Mouse (Mus musculus) splenic B cell, adult 2 months (primary cell): Measurements from ENCODE around the gene Hoxa6.

ENCODE experiments used
- DNase-seq: peaks from one replicate; pipeline ENCODE4 v3.0.0-alpha.2; 2011; ENCODE audit warnings: low read depth, low spot score
- H3K27me3 ChIP-seq: 2 replicates; pipeline ENCODE4 v1.6.1; 2012; ENCODE audit warnings: mild to moderate bottlenecking, low read length, moderate library complexity, mixed read lengths; ENCODE audit not compliant: control insufficient read depth, poor library complexity, insufficient read depth, severe bottlenecking
- H3K36me3 ChIP-seq: 2 replicates; pipeline ENCODE4 v1.6.1; 2012; ENCODE audit warnings: mild to moderate bottlenecking, low read length, moderate library complexity, mixed read lengths; ENCODE audit not compliant: control insufficient read depth, poor library complexity, insufficient read depth, severe bottlenecking

Gene Hoxa6

DNA sequence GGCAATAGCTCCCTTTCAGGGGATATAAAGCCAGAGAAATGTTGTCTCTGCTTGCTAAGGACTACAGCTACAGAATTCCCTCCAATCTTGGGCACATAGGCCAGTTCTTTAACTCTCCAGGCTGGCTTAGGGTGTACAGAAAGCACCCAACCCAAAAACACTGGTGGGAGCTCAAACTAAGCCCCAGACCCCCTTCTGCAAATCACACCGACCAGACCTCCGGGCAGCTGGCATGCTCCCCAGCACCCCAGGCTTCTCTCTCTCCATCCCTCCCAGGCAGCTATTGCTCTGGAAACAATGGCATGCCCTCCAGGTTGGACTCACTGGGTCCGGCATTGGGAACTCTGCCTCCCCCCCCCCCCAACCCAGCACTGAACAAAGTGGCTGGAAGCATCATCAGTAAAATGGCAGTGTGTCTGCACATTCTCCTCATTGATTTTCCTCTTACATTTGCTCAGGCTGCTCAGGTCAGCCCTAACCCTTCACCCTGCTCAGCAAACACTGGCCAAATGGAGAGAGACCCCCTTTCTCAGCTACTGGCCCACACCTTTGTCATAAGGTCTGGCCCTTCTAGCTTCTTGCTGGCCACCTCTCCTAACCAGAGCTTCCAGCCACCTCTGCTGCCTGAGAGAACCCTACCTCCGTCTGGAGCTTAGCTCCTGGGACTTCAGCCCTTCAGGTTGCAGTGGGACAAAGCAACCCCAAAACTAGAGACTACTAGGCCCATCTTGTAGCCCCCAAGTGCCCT, 29.4 kb downstream of the Hoxa6 start:
- Histone ChIP-seq H3K27me3 (peaks cover 2% of the 10 kb centered on the region; the same call in 1 of the 2 replicates), H3K36me3 (no peaks in the 10 kb centered on the region)
- DNase-seq, result no peak

DNA sequence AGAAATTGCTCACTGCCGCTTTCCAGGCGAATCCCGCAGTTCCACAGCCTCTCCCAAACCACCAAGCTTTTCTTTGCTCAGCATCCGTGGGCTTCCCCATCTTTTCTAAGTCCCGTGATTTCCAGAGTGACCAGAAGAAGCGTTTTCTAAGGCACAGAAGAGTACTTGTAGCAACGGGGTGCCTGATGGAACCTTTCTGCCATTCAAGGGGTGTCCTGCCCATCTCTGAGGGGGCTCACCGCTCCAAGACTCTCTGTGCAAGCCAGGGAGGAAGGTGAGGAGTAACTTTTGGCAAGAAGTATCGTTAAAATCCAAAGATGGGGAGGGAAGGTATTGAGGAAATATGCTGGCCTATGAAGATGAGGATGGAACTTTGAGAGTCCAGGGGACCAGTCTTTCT, 30.7 kb downstream of the Hoxa6 start:
- H3K36me3 ChIP-seq, result no peaks in the 10 kb centered on the region
- peaks cover 2% of the 10 kb centered on the region; the same call in 1 of the 2 replicates for H3K27me3 ChIP-seq
- DNase-seq, result no peak

DNA sequence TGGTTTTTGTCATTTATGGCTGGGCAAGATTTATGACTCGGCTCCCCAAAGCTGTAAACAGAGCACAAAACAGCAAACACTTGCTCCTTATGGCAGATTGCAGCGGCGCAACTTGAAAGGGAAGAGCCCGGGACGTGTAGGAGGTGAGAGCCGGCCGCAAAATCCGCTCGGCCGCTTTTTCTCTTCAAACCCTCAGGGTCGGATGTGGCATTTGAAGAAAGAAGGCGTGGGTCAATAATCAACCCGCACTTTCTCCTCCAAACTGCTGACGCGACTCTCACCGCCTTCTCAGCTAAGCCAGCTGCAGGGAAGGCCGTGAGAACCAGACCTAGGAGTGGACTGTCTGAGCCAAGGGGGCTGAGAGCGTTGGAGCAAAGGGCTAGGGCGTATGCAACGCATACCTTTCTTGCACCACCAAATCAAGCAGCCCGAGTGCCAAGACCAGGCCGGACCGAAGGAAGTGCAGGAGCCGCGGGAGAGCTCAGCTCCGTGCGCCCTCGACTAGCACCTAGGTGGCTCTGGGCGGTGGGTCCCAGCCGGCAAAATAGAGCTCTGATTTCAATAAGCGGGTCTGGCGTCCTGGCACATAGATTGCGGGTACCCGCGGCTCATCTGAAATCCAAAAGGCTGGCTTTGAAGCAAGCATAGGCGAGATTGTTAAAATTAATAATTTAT, 31.3 kb downstream of the Hoxa6 start, which contains the start of gene 5730596B20Rik:
Gene 5730596B20Rik, plus strand, starts transcription at position 438 of the 675 bp plus-strand sequence.
- Histone ChIP-seq H3K36me3 (no peaks in the 10 kb centered on the region), H3K27me3 (peaks cover 2% of the 10 kb centered on the region; the same call in 1 of the 2 replicates)
- DNase-seq, result no peak

DNA sequence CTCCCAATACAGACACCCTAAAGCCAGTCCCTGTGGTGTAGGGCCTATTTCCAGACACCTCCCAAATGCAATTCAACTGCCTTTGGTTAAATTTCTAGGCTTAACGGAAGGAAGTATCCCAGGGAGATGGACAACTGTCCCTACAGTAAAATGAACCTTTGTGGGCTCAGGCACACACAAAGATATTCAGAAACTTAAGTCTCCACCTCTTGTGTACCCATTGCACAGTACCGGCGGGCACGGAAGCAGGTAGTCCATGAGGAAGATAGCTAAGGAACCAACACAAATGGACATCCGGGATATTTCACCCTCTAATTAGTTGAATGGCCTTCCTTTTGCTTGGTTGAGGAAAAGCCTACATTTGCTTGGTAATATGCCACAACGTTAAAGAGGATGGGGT, 32.1 kb downstream of the Hoxa6 start:
- Histone ChIP-seq H3K36me3 (no peaks in the 10 kb centered on the region), H3K27me3 (peaks cover 2% of the 10 kb centered on the region; the same call in 1 of the 2 replicates)
- no peak for DNase-seq

DNA sequence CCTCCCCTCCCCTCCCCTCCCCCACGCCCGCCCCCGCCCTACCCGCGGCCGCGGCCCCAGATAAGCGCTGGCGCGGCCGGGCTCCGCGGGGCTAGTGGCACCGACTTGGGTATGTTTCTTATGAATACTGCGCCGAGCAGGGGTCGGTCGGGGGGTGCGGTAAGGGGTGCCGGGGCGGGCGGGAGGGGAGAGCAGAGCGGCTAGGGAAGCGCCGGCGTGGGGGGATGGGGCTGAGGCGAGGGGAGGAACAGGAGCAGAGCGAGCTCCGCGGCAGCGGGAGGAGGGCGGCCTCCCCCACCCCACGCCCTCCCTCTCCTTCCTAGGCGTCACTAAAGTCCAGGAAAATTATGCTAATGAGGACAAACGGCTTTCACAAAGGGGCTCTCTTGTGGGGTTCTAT, 32.7 kb downstream of the Hoxa6 start:
- no peak for DNase-seq
- Histone ChIP-seq H3K27me3 (peaks cover 2% of the 10 kb centered on the region; the same call in 1 of the 2 replicates), H3K36me3 (no peaks in the 10 kb centered on the region)

DNA sequence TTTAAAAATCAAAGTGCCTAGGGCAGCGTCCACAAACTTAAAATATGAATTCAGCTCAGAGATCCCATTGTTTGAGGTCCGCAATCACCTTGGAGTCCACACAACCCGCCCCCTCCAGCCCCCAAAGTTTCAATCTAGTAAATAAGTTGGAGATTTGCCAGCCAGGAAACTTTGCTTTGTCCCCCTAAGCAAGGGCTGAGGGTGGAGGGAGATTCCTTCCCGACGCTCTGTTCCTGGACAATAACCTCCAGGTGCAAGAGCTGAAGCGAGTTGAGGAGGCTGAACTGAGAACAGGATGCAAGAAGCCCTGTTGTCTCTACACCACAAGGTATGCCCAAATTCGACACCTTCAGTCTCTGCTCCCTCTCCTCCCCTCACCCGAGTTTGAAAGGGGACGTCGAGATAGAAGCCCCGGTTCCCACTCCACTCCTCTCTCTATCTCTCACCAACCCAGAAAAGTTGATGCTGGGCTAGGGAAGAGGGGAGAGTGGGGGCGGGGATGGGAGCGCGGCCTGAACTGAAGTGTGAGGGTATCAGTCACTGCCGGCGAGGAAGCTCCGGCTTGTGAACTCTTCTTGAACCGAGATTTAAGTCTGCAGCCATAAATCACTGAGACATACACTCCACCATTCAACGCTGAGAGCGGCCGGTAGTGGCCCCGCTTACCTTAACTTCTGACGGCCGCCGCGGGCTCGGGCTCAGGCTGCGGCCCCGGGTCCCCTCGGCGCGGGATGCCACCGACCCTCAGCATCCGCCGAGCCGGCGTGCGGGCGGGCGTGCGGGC, 33.4 kb downstream of the Hoxa6 start:
- H3K36me3 ChIP-seq, result no peaks in the 10 kb centered on the region
- DNase-seq, result no peak
- H3K27me3 ChIP-seq, result peaks cover 2% of the 10 kb centered on the region; the same call in 1 of the 2 replicates

DNA sequence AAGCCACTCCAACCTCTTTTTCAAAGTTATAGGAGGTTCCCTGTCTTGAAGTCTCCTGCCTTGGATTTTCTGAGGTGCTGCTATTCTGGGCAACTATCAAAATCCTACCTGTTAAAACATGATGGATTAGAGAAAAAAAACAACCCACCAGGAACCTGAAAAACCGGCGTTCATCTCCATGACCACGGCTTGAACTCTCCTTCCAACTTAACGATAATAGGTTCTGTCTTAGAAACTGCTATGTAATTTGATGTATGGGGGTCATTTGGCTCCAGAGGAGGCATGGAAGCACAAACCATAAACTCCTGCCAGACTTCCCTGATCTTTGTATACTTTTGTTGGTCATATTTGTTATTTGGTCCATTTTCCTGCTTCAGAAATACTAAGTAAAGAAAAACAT, 34.9 kb downstream of the Hoxa6 start:
- H3K36me3 ChIP-seq, result no peaks in the 10 kb centered on the region

DNA sequence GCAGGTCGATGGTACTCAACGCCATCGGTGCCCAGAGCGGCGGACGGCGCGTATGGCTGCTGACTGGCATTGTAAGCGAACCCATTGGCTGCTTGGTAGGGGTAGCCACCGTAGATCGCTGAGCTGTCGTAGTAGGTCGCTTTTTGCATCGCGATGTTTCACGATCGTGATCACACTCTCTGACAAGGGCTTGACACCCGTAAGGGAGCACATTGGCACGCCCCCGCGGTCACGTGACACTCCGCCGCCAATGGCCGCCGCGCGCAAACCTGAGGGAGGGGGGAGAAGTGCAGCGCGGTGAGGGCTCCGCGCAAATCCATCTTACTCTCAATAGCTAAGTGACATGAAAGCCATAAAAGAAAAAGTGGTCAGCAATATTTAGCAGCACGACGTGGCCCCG, 36.0 kb downstream of the Hoxa6 start:
- Histone ChIP-seq H3K27me3 (peaks cover 2% of the 10 kb centered on the region; the same call in 1 of the 2 replicates), H3K36me3 (no peaks in the 10 kb centered on the region)
- no peak for DNase-seq

More for the DNA sequence above, 34.9 kb downstream of the Hoxa6 start:
- peaks cover 2% of the 10 kb centered on the region; the same call in 1 of the 2 replicates for H3K27me3 ChIP-seq
- DNase-seq, result no peak

DNA sequence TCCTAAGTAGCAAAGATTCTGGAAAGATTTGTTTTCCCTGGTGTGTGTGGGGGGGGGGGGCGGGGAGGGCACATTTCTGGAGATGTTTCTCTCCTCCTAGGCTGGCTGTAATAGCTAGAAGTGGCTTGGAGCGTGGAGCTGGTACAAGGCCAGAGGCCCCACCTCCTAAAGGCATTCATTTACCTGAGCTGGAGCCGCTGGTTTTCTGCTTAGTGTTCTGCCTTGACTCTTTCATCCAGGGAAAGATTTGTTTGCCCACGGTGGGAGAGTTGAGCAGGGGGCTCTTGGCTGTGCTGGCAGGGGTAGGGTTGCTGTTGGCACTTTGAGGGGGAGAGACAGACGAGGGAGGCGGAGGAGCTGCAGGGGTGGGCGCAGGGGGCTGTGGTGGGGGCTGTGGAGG, 36.6 kb downstream of the Hoxa6 start:
- Histone ChIP-seq H3K27me3 (peaks cover 2% of the 10 kb centered on the region; the same call in 1 of the 2 replicates), H3K36me3 (no peaks in the 10 kb centered on the region)

DNA sequence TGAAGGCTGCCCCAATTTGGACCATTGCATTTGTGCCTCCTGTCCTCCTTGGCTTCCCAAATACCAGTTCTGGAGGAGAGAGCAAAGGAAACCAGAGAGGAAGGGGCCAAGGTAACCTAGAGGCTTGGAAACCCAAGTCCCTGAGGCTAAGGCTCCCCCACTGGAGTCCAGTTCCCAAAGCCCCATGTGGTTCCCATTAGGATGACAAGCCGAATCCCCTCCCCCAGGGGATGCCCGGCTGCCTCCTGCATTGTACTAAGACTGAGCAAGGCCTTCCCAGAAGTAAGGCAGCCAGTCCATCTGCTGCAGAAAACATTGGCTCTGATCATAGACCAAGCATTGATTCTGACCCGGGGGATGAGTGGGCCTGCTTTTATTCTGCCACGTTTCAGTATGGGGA, 37.2 kb downstream of the Hoxa6 start:
- DNase-seq, result no peak
- Histone ChIP-seq H3K36me3 (no peaks in the 10 kb centered on the region), H3K27me3 (no peaks in the 10 kb centered on the region)

More for the DNA sequence above, 36.6 kb downstream of the Hoxa6 start:
- no peak for DNase-seq

DNA sequence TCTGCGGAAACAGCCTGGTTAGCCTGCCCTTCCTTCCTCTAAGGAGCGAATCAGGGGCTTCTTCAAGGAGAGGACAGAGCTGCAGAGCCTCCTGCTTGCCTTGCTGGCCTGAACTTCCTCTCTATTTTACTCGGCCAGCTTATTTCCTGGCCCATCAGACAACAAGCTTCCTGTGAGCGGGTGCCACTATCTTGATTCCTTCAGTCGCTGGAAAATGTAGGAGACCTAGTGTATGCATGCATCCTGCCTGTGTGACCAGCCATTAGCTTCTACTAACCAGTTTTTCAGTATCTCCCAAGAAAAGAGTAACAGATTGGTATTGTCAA, 37.7 kb downstream of the Hoxa6 start:
- no peaks in the 10 kb centered on the region for H3K27me3 ChIP-seq
- no peaks in the 10 kb centered on the region for H3K36me3 ChIP-seq
- no peak for DNase-seq

DNA sequence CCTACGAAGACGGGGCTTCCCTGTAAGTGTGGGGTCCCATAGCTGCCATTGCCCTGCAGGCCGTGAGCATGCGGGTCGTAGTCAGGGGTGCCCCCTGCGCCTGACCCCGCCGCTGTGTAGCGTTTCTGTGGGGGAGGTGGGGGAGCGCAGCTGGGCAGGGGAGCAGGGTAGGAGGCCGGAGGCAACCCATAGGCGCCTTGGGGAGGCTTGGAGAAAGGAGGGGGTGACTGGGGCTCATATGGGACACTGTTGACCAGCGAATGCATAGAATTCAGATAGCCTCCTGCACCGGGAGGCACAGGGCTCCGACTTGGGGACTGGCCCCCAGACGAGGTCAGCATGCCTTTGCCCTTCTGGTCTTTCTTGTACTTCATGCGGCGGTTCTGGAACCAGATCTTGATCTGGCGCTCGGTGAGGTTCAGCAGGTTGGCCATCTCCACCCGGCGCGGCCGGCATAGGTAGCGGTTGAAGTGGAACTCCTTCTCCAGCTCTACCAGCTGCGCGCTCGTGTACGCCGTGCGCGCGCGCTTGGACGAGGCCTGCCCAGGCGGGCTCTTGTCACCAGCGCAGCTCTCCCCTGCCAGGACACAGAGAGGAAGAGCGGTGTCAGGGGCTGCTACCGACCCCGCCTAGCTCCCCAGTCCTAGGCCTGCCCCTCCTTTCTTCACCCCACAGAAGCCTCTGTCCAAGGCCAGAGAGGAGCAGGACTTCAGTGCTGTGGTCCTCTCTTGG, 38.2 kb downstream of the Hoxa6 start:
- DNase-seq, result no peak
- Histone ChIP-seq H3K27me3 (no peaks in the 10 kb centered on the region), H3K36me3 (no peaks in the 10 kb centered on the region)

DNA sequence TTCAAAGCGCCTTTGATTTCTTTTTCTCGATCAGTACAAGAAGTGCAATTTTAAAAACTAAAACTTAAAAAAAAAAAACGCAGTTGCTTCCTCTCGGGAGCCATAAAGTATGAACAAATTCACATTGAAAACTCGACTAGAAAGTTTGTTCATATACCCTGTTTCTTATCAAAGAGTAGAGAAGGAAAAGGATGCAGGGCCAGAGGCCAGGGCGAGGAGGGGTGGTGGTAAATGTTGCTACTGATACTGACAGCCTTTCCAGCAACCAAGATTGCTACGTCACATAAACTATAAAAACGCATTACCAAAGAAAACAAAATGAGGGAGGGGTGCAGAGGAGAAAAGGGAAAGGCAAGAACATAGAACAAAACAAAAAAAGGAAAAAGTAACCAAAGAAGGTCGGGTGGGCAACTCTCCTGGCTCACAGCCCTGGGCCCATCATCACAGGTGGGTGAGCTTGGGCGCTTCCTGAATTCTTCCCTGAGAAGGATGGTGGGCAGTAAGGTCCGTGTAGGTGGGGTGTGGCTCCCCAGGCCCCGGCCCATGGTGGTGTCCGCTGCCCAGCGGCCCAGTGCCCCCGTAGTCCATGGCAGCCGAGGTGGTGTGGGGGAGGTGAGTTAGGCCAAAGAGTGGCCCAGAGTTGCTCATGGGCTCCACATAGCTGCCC, 38.9 kb downstream of the Hoxa6 start:
- Histone ChIP-seq H3K27me3 (no peaks in the 10 kb centered on the region), H3K36me3 (no peaks in the 10 kb centered on the region)
- DNase-seq, result no peak
